Mouse (Mus musculus): Measurements from ENCODE around the gene Lsm7.
A peak's percentile ranks its signal among the peaks of the same experiment; 100 is the strongest.
"Not testable (repeated sequence)": the region's sequence is repeated elsewhere in the genome, so short reads cannot be mapped to it uniquely, and the experiment has no call there.

Lsm7 gene

DNA sequence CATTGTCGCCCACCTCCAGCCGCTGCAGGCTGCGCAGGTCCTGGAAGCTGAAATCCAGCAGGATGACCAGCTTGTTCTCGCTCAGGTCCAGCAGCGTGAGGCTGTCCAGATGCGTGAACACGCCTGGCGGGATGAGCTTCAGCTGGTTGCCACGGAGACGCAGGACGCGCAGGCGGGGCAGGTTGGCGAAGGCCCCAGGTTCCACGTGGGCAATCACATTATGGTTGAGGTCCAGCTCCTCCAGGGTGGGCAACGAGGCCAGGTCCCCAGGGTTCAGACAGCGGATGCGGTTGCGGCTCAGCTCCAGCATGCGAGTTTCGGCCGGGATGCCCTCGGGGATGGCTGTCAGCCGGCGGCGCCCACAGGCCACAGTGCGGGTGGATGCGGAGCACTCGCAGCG lies 19.4 kb downstream of the Lsm7 start:
- no peak for DNase-seq (ENCODE audit: low spot score)

DNA sequence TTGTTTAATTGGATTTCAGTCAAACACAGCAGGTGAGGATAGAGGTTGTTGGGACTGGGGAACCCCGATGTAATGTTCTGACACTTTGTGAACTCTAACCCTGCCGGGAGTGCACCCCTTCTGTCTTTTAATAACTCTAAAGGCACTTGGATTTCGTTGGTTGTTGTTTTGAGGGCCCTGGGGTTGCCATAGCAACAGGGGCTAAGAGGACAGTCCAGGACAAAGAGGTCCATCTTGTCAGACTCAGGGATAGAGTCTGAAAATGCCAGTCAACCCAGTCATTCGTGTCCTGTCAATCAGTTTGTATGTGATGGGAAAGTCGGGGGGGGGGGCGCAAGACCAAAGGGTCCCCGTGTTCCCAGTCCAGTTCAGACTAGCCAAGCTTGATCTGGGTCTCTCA lies 22.2 kb downstream of the Lsm7 start:
- no peak for DNase-seq (ENCODE audit: low spot score)

- DNase-seq (ENCODE audit: low spot score), result peak; percentile 60
Measured at GRCm38 (mm10) chr10:80831136-80831535, 23.9 kb downstream of the Lsm7 start.

GRCm38 (mm10) chr10:80829359-80830278 lies 25.4 kb downstream of the Lsm7 start:
- DNase-seq (ENCODE audit: low spot score), result no peak

GRCm38 (mm10) chr10:80828587-80828986 lies 26.4 kb downstream of the Lsm7 start:
- DNase-seq (ENCODE audit: low spot score), result not testable (repeated sequence)

- DNase-seq (ENCODE audit: low spot score), result no peak
Measured at GRCm38 (mm10) chr10:80827870-80828420, 27.1 kb downstream of the Lsm7 start.

GRCm38 (mm10) chr10:80827063-80827869 lies 27.7 kb downstream of the Lsm7 start:
- no peak for DNase-seq (ENCODE audit: low spot score)

- DNase-seq (ENCODE audit: low spot score), result peak; percentile 98
Measured at GRCm38 (mm10) chr10:80826151-80827062, 28.6 kb downstream of the Lsm7 start, which contains the start of gene Oaz1. Gene Oaz1, plus strand, starts transcription at chr10:80826656.

GRCm38 (mm10) chr10:80824827-80825226 lies 30.2 kb downstream of the Lsm7 start:
- DNase-seq (ENCODE audit: low spot score), result no peak

DNA sequence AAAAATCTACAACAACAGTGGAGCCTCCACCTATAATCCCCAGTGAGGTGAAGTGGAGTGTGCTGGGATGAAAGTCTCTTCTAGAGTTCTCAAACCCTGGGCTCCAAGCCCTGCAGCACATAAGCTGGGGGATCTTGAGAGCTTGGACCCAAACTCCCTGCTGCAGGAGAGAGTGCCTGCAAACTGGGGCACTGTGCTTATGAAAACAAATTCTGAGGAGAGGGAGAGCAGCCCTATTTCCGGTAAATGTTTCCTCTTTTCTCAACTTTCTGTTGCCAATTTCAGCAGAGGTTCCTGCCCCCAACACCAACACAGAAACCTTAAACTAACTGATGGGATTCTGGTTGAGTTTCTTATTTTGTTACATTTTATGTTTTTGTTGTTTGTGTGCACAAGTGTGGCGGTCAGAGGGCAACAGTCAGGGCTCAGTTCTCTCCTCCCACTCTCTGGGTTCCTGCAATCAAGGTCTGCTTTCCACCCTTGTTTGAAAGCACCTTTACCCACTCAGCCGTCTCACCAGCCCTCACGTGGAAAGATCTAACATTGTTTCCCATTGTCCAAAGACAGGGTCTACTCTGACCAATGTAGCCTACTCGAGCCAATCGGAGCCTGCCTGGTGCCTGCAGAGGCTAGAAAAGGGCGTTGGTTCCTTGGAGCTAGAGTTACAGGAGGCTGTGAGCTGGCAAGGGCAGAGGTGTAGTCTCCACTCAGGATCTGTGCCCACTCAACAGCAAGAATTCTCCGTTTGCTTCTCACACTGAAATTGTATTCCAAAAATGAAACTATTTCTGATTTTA lies 31.0 kb downstream of the Lsm7 start:
- no peak for DNase-seq (ENCODE audit: low spot score)

- no peak for DNase-seq (ENCODE audit: low spot score)
Measured at GRCm38 (mm10) chr10:80823316-80823715, 31.7 kb downstream of the Lsm7 start.

- DNase-seq (ENCODE audit: low spot score), result no peak
Measured at GRCm38 (mm10) chr10:80822528-80822927, 32.5 kb downstream of the Lsm7 start.

- no peak for DNase-seq (ENCODE audit: low spot score)
Measured at GRCm38 (mm10) chr10:80821991-80822390, 33.0 kb downstream of the Lsm7 start.

GRCm38 (mm10) chr10:80819406-80819805 lies 35.6 kb downstream of the Lsm7 start:
- DNase-seq (ENCODE audit: low spot score), result no peak

GRCm38 (mm10) chr10:80818599-80819281 lies 36.3 kb downstream of the Lsm7 start:
- peak; percentile 42 for DNase-seq (ENCODE audit: low spot score)

DNA sequence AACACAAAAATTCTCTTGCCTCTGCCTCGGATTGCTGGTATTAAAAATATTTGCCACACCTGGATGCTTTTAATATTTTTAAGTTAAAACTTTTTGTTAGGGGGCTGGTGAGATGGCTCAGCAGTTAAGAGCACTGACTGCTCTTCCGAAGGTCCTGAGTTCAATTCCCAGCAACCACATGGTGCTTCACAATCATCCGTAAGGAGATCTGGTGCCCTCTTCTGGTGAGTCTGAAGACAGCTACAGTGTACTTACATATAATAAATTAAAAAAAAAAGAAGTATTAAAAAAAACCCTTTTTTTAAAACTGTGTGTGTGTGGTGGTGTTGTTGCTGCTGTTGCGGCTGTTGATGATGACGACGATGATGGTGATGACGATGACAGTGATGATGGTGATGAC lies 37.1 kb downstream of the Lsm7 start:
- DNase-seq (ENCODE audit: low spot score), result not testable (repeated sequence)

DNA sequence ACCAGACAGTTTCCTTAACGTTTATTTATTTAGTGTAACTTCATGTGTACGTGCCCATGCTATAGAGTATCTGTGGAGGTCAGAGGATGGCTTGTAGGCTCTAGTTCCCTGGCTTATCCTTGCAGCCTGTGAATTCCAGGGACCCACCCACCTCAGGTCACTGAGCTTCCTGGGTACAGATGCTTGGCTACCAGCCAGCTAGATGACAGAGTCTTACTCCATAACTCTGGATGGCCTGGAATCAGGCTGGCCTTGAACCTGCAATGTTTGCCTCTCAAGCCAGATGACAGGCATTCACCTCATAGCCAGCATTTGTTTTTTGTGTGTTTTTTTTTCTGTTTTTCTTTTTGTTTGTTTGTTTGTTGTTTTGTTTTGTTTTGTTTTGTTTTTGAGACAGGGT lies 37.8 kb downstream of the Lsm7 start:
- DNase-seq (ENCODE audit: low spot score), result no peak

- not testable (repeated sequence) for DNase-seq (ENCODE audit: low spot score)
Measured at GRCm38 (mm10) chr10:80816303-80816702, 38.7 kb downstream of the Lsm7 start.

DNA sequence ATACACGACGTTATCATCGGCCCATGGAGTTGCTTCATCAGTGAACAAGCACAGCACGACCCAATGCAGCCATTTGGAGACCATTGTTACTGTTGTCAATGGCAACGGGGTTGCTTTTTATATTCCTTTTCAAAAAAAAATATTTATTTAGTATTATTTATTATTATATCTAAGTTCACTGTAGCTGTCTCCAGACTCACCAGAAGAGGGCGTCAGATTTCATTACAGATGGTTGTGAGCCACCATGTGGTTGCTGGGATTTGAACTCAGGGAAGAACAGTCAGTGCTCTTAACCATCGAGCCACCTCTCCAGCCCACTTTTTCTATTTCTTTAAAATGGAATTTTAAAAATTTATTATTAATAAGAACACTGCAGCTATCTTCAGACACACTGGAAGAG lies 40.2 kb downstream of the Lsm7 start:
- DNase-seq (ENCODE audit: low spot score), result no peak

DNA sequence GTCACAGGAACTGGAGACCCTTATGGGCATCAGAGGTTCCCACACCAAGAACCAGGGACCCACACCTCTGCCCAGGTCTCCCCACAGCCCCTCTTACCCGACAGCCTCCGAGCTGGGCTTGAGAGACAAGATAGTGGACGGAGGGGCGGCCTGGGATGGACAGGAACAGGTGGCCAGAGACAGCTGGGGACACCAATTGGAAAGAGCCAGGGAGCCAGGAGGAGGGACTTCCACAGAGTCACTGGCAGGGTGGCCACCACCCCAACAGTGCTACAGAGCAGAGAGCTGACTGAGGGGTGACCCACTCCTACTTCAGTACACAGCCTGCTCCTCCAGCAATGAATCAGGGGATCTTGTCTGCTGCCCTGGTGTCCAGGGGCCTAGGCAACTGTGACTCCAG lies 41.6 kb downstream of the Lsm7 start, which contains the start of gene Jsrp1:
TSS of gene Jsrp1 (minus strand) at position 133 of the 400 bp plus-strand sequence.
- DNase-seq (ENCODE audit: low spot score), result no peak
